Mouse (Mus musculus) layer of hippocampus, adult 8-10 months (tissue): ENCODE measurements around the gene G3bp1. TPM values are rescaled to one million over a fixed set of nuclear protein-coding genes. Genes with fewer than 3 reads are reported as not detected.

Source experiments
- DNase-seq, 2 experiments: peaks; one replicate each; pipeline ENCODE4 v3.0.0; 2022; ENCODE audit warnings: low spot score in 2 of 2
- total RNA-seq, 4 experiments: library from RNA; stranded (reverse); gene quantifications; 2 replicates each; pipeline ENCODE4 v1.2.4; 2022

Gene G3bp1
- total RNA-seq, 4 experiments from 2014 or later, result 36.2 to 37.6 (median 37.0) TPM

DNA sequence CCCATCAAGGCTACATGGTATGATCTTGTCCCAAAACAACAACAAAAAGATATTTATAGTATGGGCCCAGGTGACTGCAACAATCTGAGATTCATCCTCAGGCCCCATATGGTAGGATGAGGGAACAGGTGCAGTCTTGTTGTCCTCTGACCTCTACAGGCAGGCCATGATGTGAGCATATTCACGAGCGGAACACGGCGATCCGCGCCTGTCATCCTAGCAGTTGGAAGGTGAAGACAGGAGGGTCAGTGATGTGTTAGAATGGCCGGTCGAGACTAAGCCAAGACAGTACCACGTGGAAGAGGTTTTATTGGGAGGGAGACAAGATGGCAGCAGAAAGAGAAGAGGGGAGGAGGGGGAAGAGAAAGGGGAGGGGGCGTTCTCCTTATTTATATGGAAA is 4.8 kb upstream of the G3bp1 start:
- no peak for DNase-seq

- no peak for DNase-seq
These were observed 4.3 kb upstream of the G3bp1 start for GRCm38 (mm10) chr11:55465177-55465576.

DNA sequence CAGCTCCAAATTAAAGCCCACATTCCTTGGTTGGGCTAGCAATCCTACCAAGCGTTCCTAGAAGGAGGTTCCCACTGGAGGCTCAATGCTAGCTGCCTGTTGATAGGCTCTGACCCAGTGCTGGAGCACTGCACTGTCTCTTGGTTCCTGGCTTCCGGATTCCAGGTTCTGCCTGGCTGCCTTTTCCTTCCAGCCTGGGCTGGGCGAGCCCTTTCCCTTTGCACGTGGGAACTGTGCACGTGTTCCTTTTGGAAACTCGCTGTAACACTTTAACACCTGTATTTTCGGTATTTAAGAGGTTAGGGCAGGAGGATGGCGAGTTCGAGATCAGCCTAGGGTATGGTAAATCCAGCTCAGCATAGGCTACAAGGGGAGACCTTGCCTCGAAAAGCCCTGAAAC is 1.5 kb upstream of the G3bp1 start:
- no peak for DNase-seq

DNA sequence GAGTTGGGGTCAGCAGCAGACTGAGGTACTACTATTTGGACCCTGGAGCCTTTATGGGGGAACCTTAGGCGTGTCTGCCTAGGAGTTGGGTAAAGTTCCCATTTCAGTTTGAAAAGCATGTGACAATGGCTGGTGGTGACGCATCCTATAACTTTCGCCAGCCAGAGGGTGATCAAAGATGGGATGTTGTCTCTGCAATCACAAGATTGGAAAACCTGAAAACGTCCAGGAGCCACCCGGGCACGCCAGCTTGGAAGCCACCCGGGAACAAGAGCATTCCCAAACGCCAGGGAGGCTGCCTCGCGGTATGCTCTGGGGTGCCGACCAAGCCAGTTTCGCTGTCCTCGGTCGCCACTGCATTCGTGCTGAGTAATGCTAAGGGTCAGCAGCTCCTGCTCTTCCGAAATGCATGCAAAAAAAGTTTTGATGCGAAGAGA is 856 bp upstream of the G3bp1 start:
- no peak for DNase-seq

DNA sequence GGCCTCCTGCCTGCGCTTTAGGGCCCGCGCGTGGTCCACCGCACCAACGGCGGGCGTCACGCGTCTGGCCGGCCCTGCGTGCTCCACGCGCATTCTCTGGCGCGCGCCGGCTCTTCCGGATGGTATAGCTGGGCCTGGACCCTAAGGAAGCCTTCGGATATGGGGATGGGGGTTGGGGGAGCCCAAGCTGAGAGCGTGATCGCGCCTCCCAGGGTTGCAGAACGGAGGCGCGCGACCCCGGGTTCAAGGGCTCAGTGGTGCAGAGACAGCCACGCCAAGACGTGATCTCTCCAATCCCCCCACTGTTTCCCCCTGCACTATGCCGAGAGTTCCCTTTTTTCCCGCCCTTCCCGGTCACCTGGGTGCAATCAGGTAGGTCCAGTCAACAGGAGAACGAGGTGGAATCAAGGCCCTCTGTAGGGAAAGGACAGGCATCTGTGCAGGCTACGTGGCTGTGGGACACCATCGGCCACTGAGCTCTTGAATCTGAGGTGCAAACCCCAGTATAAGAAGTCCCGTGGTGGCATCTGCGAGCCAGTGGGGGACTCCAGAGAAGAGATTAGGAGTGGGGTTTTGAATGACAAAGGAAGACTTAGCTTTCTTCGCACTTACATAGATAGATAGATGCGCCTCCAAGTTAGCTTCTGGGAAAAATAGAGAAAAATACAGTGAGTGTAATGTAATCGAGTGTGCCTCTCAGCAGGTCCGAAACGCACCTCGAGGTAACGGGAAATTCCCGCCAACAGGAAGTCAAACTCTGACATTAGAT is 622 bp downstream of the G3bp1 start:
- DNase-seq, result peak in 1 of 2 experiments; percentile 13

- no peak for DNase-seq
These were observed 1.3 kb downstream of the G3bp1 start for GRCm38 (mm10) chr11:55470761-55471160.

- no peak for DNase-seq
These were observed 2.0 kb downstream of the G3bp1 start for GRCm38 (mm10) chr11:55471467-55471866.

DNA sequence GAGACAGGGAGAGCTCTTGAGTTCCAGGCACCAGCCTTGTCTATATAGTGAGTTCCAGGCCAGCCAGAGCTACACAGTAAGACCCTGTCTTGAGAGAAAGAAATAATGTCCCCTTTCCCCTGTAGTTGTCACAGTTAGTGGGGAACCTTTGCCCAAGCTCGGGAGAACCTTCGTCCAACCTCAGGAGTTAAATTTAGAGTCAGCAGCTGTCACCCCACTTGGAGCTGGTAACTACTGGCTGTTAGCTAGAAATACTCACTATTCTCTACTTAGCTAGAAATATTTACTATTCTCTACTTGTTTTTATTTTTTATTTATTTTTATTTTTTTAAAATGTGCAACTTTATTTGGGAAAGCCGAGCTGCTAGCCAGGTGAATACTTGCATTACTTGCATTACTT is 3.7 kb downstream of the G3bp1 start:
- DNase-seq, result no peak

- DNase-seq, result no peak
These were observed 16.0 kb downstream of the G3bp1 start for GRCm38 (mm10) chr11:55485443-55485842.

- DNase-seq, result no peak
These were observed 26.7 kb downstream of the G3bp1 start for GRCm38 (mm10) chr11:55496158-55496557.

GRCm38 (mm10) chr11:55497885-55498284 is 28.4 kb downstream of the G3bp1 start:
- peak in 1 of 2 experiments; percentile 15 for DNase-seq

GRCm38 (mm10) chr11:55501955-55502531 is 32.6 kb downstream of the G3bp1 start:
- DNase-seq, result no peak

GRCm38 (mm10) chr11:55502886-55503285 is 33.4 kb downstream of the G3bp1 start:
- no peak for DNase-seq

DNA sequence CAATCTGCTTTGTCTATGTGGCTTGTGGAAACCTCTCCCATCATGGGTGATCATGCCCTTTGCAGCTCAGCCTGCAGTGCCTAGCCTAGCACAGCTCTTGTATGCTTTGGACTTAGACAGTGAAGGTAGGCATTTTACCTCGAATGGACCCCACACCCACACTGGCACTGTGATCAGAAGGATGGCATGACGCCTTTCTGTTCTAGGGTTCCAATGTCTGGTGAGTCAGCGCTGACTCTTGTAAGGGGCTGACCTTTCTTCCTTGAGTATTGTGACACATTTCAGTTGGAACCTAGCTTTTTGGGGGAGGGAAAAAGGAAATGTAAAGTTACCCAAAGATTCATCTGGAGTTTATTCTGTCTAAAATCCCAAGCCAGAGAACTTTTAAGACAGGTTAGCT is 36.0 kb downstream of the G3bp1 start:
- DNase-seq, result no peak

GRCm38 (mm10) chr11:55511374-55511773 is 41.9 kb downstream of the G3bp1 start:
- no peak for DNase-seq

GRCm38 (mm10) chr11:55517666-55518065 is 48.2 kb downstream of the G3bp1 start:
- no peak for DNase-seq

DNA sequence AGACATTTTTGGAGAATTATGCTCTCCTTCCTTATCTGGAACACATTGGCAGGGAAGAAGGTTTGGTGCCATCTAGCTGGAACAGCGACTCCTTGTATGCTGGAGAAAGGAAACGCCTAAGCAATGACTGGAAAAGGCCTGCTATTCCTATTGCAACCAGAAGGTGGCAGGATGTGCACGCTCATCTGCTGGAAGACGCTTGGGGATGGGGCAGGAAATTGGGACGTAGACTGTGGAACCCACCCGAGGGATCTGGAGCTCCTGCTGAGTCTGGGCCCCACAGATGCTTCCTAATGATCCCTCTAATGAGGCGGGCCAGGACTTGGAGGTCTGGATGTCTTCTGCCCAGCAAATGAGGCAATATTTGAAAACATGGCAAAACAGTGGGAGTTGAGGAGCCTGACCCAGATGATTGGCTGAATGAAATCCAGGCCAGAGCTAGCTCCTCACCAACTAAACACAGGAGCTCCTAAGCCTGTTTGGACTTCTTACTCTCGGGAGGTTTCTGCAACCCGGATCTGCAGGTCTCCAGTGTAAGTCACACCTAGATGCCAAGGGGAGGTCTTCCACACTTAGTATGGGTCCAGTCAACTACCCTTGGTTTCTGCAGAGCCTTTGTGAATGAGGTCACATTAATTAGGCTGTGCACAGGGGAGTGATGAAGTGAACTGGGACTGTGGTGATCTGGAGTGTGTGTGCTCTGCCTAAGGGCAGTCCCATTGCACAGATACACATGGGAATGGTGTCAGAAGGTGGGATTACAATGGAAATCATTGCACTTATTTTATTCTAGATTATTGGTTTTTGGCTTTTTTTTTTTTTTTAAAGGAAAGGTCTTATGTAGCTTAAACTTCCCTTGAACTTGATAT is 49.6 kb downstream of the G3bp1 start:
- DNase-seq, result peak; percentile 63 to 79

- no peak for DNase-seq
These were observed 61.3 kb downstream of the G3bp1 start for GRCm38 (mm10) chr11:55530741-55531140.

DNA sequence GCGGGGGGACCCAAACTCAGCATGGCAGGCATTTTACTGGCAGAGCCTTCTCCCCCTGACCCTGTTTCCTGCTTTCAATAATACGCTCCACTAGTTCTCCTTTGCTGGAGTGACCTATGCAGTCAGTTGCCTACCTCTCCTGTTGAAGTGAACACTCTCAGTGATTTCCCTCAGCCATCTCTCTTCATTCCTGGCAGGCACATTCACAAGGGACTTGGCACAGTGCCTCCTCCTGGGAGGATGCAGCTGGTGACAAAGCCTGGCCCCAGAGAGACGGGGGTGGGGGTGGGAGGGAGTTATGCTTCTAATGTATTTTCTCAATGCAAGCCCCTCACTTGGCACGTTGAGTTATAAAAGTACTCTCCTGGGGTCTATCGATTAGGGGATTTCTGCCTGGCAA is 63.9 kb downstream of the G3bp1 start:
- peak; percentile 56 to 75 for DNase-seq

DNA sequence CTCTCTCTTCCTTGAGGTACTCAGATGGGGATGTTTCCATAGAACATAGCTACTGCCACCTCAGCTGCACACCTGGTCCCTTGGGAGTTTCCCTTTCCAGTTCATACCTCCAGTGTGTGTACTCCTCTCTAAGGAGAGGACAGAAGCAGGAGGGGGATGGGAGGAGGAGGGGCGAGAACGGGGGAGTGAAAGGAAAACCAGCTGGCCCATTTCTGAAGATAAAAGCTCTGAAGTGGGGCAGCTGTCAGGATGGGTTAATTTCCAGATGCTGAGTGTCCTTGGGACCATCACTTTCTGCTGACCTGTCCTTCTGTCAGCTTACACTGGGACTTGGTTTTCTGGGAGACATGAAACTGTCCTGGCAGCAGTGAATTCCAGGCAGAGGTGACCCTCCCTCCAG is 65.3 kb downstream of the G3bp1 start:
- DNase-seq, result no peak

DNA sequence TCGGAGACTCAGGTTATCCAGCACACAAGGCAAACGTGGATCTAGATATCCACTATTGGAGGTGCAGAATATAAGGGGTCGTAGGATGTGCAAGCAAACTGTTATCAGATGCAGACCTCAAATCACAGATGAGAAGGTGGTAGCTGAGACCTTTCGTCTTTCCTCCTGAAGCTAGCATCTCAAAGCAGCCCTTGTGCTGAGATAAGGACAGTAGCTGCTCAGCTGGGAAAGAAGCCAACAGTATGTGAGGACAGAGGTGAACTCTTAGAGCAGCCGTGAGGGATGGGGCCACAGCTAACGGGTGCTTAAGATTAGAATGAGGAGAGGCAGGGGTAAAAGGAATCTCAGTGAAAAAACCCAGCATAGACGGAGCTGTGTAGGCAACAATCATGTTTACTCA is 72.6 kb downstream of the G3bp1 start:
- no peak for DNase-seq

GRCm38 (mm10) chr11:55542671-55543070 is 73.2 kb downstream of the G3bp1 start:
- no peak for DNase-seq
